Mouse (Mus musculus) myocyte (in vitro differentiated cells): Measurements from ENCODE around the gene Vav2. TPM values are rescaled to one million over a fixed set of nuclear protein-coding genes. Genes with fewer than 3 reads are reported as not detected.

Experiments used
- H3K27me3 ChIP-seq: one replicate; pipeline ENCODE4 v1.6.1; 2011; ENCODE audit not compliant: control insufficient read depth, insufficient read depth, insufficient read length
- H3K36me3 ChIP-seq: one replicate; pipeline ENCODE4 v1.6.1; 2011; ENCODE audit not compliant: control insufficient read depth, insufficient read depth
- H3K4me2 ChIP-seq: one replicate; pipeline ENCODE4 v1.6.1; 2011; ENCODE audit warnings: low read depth, control low read depth
- H3K4me3 ChIP-seq: one replicate; pipeline ENCODE4 v1.5.1; 2011; ENCODE audit warnings: mild to moderate bottlenecking, control low read depth, moderate library complexity
- H3K79me2 ChIP-seq: one replicate; pipeline ENCODE4 v1.6.1; 2011; ENCODE audit not compliant: control insufficient read depth, insufficient read depth
- H3ac ChIP-seq: one replicate; pipeline ENCODE4 v1.6.1; 2011; ENCODE audit not compliant: control insufficient read depth, insufficient read length
- CEBPB ChIP-seq: IDR thresholded peaks from 2 replicates; pipeline ENCODE4 v1.6.1; 2011; ENCODE audit warnings: mild to moderate bottlenecking, moderate library complexity; ENCODE audit not compliant: poor library complexity, insufficient read depth, severe bottlenecking
- E2F4 ChIP-seq: IDR thresholded peaks from one replicate; pipeline ENCODE4 v1.6.1; 2011; ENCODE audit warnings: mild to moderate bottlenecking, control low read depth, moderate library complexity; ENCODE audit not compliant: insufficient read depth
- MAX ChIP-seq: IDR thresholded peaks from one replicate; pipeline ENCODE4 v1.6.1; 2011; ENCODE audit warnings: low read depth, mild to moderate bottlenecking, control low read depth
- MYOD1 ChIP-seq, 3 experiments: IDR thresholded peaks; one replicate each; pipeline ENCODE4 v1.6.1; 2011; ENCODE audit warnings: control low read depth in 2 of 3, low read depth in 2 of 3, mild to moderate bottlenecking in 2 of 3, moderate library complexity in 1 of 3; ENCODE audit not compliant: insufficient read length in 2 of 3, control insufficient read depth in 1 of 3
- MYOG ChIP-seq, 3 experiments: IDR thresholded peaks; one replicate each; pipeline ENCODE4 v1.6.1; 2011; ENCODE audit warnings: control low read depth in 2 of 3, low read depth in 2 of 3, mild to moderate bottlenecking in 2 of 3; ENCODE audit not compliant: insufficient read length in 2 of 3, control insufficient read depth in 1 of 3, insufficient read depth in 1 of 3
- POLR2A ChIP-seq: IDR thresholded peaks from one replicate; pipeline ENCODE4 v1.6.1; 2011; ENCODE audit warnings: low read depth, mild to moderate bottlenecking, control low read depth, moderate library complexity; ENCODE audit not compliant: insufficient read length
- POLR2AphosphoS2 ChIP-seq: IDR thresholded peaks from one replicate; pipeline ENCODE4 v1.6.1; 2011; ENCODE audit warnings: low read depth, control low read depth; ENCODE audit not compliant: insufficient read length
- REST ChIP-seq: IDR thresholded peaks from one replicate; pipeline ENCODE4 v1.6.1; 2011; ENCODE audit warnings: mild to moderate bottlenecking, control low read depth, moderate library complexity; ENCODE audit not compliant: insufficient read depth, insufficient read length
- SRF ChIP-seq: IDR thresholded peaks from one replicate; pipeline ENCODE4 v1.6.1; 2011; ENCODE audit warnings: low read depth; ENCODE audit not compliant: control insufficient read depth, insufficient read length
- TCF12 ChIP-seq: IDR thresholded peaks from one replicate; pipeline ENCODE4 v1.6.1; 2011; ENCODE audit warnings: mild to moderate bottlenecking, control low read depth; ENCODE audit not compliant: poor library complexity, insufficient read depth, severe bottlenecking
- TCF3 ChIP-seq: IDR thresholded peaks from one replicate; pipeline ENCODE4 v1.6.1; 2011; ENCODE audit warnings: low read depth, control low read depth; ENCODE audit not compliant: insufficient read length
- USF1 ChIP-seq: IDR thresholded peaks from one replicate; pipeline ENCODE4 v1.6.1; 2011; ENCODE audit warnings: low read depth, mild to moderate bottlenecking, control low read depth, moderate library complexity
- polyA plus RNA-seq: library from polyadenylated mRNA; unstranded; fragments of >200 nt; fragmentation: generic; extraction: Trizol; gene quantifications from one replicate; pipeline ENCODE4 v1.2.1, GENCODE M21; 2012; ENCODE audit warnings: missing spikeins

Vav2 gene
- polyA plus RNA-seq, 1 experiment = 14.1 TPM

DNA sequence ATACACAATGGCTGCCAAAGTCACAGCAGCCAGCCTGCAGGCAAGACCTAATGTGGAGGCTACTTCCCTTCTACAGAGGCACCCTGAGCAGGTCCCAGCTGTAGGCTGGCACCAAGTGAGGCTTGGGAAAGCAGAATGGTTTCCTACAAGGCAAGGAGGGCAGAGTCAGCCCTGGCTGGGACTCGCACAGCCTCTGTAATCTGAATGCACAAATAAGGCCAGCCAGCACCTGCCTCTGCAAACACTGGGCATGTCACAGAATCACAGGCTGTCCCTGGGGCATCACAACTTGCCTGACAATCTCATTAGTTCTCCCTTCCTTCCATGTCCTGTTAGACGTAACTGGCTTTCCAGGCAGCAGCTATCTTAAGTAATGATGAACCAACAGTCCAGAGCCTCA lies 68.4 kb downstream of the Vav2 start:
- Histone ChIP-seq H3K27me3 (no peaks in the 10 kb centered on the region), H3ac (no peak overlapping the region), H3K79me2 (peaks cover 14% of the 10 kb centered on the region), H3K36me3 (no peaks in the 10 kb centered on the region), H3K4me2 (no peak overlapping the region), H3K4me3 (no peak overlapping the region)
- TF ChIP-seq SRF (no peak), POLR2AphosphoS2 (no peak), POLR2A (no peak), MAX (no peak), TCF12 (no peak), TCF3 (no peak), USF1 (no peak), CEBPB (no peak), MYOD1 (IDR thresholded peaks at IDR 0.05; ENCODE audit: control insufficient read depth in 1 of 3, insufficient read length in 2 of 3, low read depth in 2 of 3) (no peak), REST (no peak), MYOG (IDR thresholded peaks at IDR 0.05; ENCODE audit: control insufficient read depth in 1 of 3, insufficient read depth in 1 of 3, insufficient read length in 2 of 3, low read depth in 2 of 3) (no peak), E2F4 (no peak)

DNA sequence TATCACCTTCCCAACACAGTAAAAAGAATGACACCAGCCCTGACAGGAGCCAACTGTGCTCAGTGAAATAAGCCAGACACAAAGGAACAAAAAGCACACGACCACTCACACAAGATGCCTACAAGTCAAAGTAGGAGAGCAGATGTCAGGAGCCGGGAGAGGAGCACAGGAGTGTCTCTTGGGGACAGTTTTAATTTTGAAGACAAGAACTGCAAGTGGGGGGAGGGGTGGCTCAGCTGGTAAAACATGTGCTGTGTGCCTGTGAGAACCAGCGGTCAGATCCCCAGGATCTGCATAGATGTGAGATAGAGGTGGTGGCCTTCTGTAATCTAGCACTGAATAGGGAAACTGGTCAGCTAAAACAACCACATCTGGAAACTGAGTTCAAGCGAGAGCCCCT lies 71.1 kb downstream of the Vav2 start:
- Histone ChIP-seq H3K36me3 (no peaks in the 10 kb centered on the region), H3K4me3 (no peak overlapping the region), H3ac (no peak overlapping the region), H3K27me3 (no peaks in the 10 kb centered on the region), H3K79me2 (peaks cover 10% of the 10 kb centered on the region), H3K4me2 (no peak overlapping the region)
- TF ChIP-seq MYOD1 (IDR thresholded peaks at IDR 0.05; ENCODE audit: control insufficient read depth in 1 of 3, insufficient read length in 2 of 3, low read depth in 2 of 3) = no peak
- TF ChIP-seq POLR2A = no peak
- TF ChIP-seq CEBPB = no peak
- no peak for TF ChIP-seq MAX
- no peak for TF ChIP-seq TCF12

DNA sequence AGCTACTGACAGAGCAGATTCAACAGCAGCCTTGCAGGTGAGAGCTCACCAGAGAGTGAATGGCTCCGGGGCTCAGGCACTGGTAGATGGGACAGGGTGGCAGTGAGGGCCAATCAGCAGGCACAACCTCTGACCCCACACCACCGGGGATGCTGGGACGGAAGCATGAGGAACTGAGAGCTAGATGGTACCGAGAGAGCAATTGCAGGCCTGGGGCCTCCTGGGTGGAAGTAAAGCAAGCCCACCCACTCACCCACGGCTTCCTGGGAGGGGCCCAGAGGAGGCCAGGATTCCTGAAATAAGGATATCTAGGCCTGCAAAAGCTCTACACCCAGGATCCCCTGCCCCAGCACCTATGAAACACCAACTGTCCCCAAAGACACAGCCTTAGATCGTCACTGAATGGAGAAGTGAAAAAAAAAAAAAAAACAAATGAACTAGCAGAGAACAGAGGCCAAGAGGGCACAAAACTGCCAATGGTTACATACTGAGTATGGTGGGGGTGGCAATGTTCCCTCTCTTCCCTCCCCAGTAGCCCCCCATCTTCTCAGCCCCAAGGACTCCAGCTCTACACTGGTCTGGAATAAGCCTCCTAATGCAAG lies 72.1 kb downstream of the Vav2 start:
- TF ChIP-seq POLR2A (no peak), SRF (no peak), CEBPB (no peak), POLR2AphosphoS2 (no peak), REST (no peak), TCF3 (no peak), E2F4 (no peak), TCF12 (no peak), MAX (no peak), USF1 (no peak), MYOD1 (IDR thresholded peaks at IDR 0.05; ENCODE audit: control insufficient read depth in 1 of 3, insufficient read length in 2 of 3, low read depth in 2 of 3) (no peak), MYOG (IDR thresholded peaks at IDR 0.05; ENCODE audit: control insufficient read depth in 1 of 3, insufficient read depth in 1 of 3, insufficient read length in 2 of 3, low read depth in 2 of 3) (no peak)

DNA sequence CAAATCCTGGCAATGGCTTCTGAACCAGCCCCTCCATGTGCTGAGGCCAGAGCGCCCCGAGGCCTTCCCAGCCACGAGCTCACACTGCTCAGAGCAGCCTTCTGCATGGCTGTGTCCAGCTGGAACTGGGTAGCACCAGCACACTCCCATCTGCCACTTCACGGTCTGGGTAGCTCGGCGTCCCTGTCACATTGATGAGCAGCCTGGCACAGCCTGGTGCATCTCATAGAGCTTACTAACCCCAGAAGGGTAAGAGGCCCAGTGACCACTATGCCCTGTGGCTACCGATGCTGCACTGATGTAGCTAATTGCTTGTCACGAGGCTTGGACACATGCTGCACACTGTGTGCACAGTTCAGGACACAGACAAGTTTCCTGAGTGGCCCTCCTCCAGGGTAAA lies 74.1 kb downstream of the Vav2 start:
- Histone ChIP-seq H3K4me3 (no peak overlapping the region), H3ac (no peak overlapping the region), H3K4me2 (no peak overlapping the region), H3K79me2 (peaks cover 13% of the 10 kb centered on the region), H3K36me3 (no peaks in the 10 kb centered on the region), H3K27me3 (no peaks in the 10 kb centered on the region)
- no peak for TF ChIP-seq TCF12
- TF ChIP-seq POLR2AphosphoS2 = no peak
- TF ChIP-seq MYOG (IDR thresholded peaks at IDR 0.05; ENCODE audit: control insufficient read depth in 1 of 3, insufficient read depth in 1 of 3, insufficient read length in 2 of 3, low read depth in 2 of 3) = no peak
- TF ChIP-seq TCF3 = no peak
- TF ChIP-seq CEBPB = no peak
- TF ChIP-seq MYOD1 (IDR thresholded peaks at IDR 0.05; ENCODE audit: control insufficient read depth in 1 of 3, insufficient read length in 2 of 3, low read depth in 2 of 3) = no peak
- no peak for TF ChIP-seq POLR2A
- no peak for TF ChIP-seq REST
- no peak for TF ChIP-seq MAX
- no peak for TF ChIP-seq USF1
- no peak for TF ChIP-seq SRF
- TF ChIP-seq E2F4 = no peak

More for the DNA sequence above, 72.1 kb downstream of the Vav2 start:
- Histone ChIP-seq H3K79me2 (peaks cover 10% of the 10 kb centered on the region), H3K4me3 (no peak overlapping the region), H3K4me2 (no peak overlapping the region), H3ac (no peak overlapping the region), H3K27me3 (no peaks in the 10 kb centered on the region), H3K36me3 (no peaks in the 10 kb centered on the region)

DNA sequence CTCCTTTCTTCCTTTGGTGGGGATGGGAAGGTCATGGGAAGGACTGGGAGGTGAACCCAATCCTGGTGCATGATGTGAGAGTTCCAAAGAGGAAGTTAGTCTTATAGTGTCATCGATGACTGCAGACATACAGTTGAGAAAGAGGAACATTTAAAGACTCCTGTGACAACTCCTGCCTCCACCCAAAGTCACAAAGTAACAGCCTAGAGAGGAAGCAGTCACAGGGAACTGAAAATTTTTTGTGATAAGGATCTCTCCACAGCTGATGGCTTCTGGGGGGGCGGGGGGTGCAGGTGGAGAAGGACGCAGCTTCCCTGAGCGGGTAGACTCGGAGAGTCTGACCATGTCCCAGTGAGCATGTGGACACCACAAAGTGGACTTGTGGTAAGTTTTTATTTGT lies 76.5 kb downstream of the Vav2 start:
- no peak overlapping the region for H3K4me3 ChIP-seq
- no peaks in the 10 kb centered on the region for H3K36me3 ChIP-seq
- no peaks in the 10 kb centered on the region for H3K27me3 ChIP-seq
- H3ac ChIP-seq = no peak overlapping the region
- H3K79me2 ChIP-seq = peaks cover 4% of the 10 kb centered on the region
- no peak overlapping the region for H3K4me2 ChIP-seq
- TF ChIP-seq REST (no peak), POLR2A (no peak), TCF12 (no peak), SRF (no peak), POLR2AphosphoS2 (no peak), TCF3 (no peak), MYOG (IDR thresholded peaks at IDR 0.05; ENCODE audit: control insufficient read depth in 1 of 3, insufficient read depth in 1 of 3, insufficient read length in 2 of 3, low read depth in 2 of 3) (no peak), E2F4 (no peak), MAX (no peak), CEBPB (no peak), MYOD1 (IDR thresholded peaks at IDR 0.05; ENCODE audit: control insufficient read depth in 1 of 3, insufficient read length in 2 of 3, low read depth in 2 of 3) (no peak), USF1 (no peak)
